Comparison of ENCODE assay signal across 8 mouse cellular contexts in genomic region chr5:50057612-50058420, GRCm38 (mm10). TPM values are rescaled to one million over a fixed set of nuclear protein-coding genes. Genes with fewer than 3 reads are reported as not detected.
A peak's percentile ranks its signal among the peaks of the same experiment; 100 is the strongest.
DNase-seq lines count a peak whose midpoint lies in the region; ATAC-seq lines count a peak whose summit lies in the region.

No protein-coding gene starts in this region.

- H3K36me3 ChIP-seq in forebrain, embryonic 14.5 days (ENCODE audit: control insufficient read depth, insufficient read depth, low read length) = no peaks in the 10 kb centered on the region
- peaks cover 9% of the 10 kb centered on the region; the same call in 1 of the 2 replicates for H3K36me3 ChIP-seq in limb, embryonic 10.5 days
- no peaks in the 10 kb centered on the region for H3K36me3 ChIP-seq in midbrain, embryonic 16.5 days (ENCODE audit: control insufficient read depth, insufficient read depth, low read length)

- H3K4me3 ChIP-seq in forebrain, embryonic 14.5 days (ENCODE audit: low read depth, low read length) = peak overlapping the region; percentile 88
- peak overlapping the region; percentile 97 for H3K4me3 ChIP-seq in limb, embryonic 10.5 days
- peak overlapping the region; percentile 88 for H3K4me3 ChIP-seq in midbrain, embryonic 16.5 days (ENCODE audit: low read depth, low read length)

- H3K27me3 ChIP-seq in forebrain, embryonic 14.5 days (replicated peaks; ENCODE audit: control insufficient read depth, insufficient read depth, low read length) = no peaks in the 10 kb centered on the region
- H3K27me3 ChIP-seq in limb, embryonic 10.5 days (ENCODE audit: low read depth, poor library complexity, severe bottlenecking) = no peaks in the 10 kb centered on the region
- H3K27me3 ChIP-seq in midbrain, embryonic 16.5 days (ENCODE audit: control insufficient read depth, insufficient read depth, low read depth, low read length) = no peaks in the 10 kb centered on the region

- peaks cover 14% of the 10 kb centered on the region for H3K4me1 ChIP-seq in forebrain, embryonic 14.5 days (ENCODE audit: control insufficient read depth, insufficient read depth, low read length)
- H3K4me1 ChIP-seq in limb, embryonic 10.5 days = peaks cover 30% of the 10 kb centered on the region
- peaks cover 13% of the 10 kb centered on the region for H3K4me1 ChIP-seq in midbrain, embryonic 16.5 days (ENCODE audit: control insufficient read depth, insufficient read depth, low read length)

- peak overlapping the region; percentile 74; the same call in 1 of the 2 replicates for H3K27ac ChIP-seq in forebrain, embryonic 14.5 days (ENCODE audit: low read depth, low read length)
- H3K27ac ChIP-seq in limb, embryonic 10.5 days = peak overlapping the region; percentile 100
- H3K27ac ChIP-seq in midbrain, embryonic 16.5 days (ENCODE audit: low read length) = no peak overlapping the region

- 1% methylated on average over 26 of the region's 26 CpGs for WGBS in forebrain, embryonic 14.5 days
- WGBS in limb, embryonic 10.5 days = 3% methylated on average over 26 of the region's 26 CpGs
- WGBS in midbrain, embryonic 16.5 days = 2% methylated on average over 26 of the region's 26 CpGs

- DNase-seq in adrenal gland, postnatal 10 days = peak; percentile 26
- DNase-seq in adrenal gland, postnatal 4 days (ENCODE audit: low spot score in 2 of 2) = no peak
- peak; percentile 28 for DNase-seq in WW6 (ENCODE audit: low read depth, low spot score)
- DNase-seq in forebrain, embryonic 14.5 days (ENCODE audit: low spot score) = peak; percentile 49
- peak; percentile 52 for DNase-seq in limb, embryonic 10.5 days (ENCODE audit: low spot score)
- no peak for DNase-seq in layer of hippocampus, adult 18-20 months (ENCODE audit: low spot score in 2 of 2)
- DNase-seq in left cerebral cortex, adult 9 months (ENCODE audit: low spot score in 2 of 2) = no peak

- H3K9me3 ChIP-seq in forebrain, embryonic 14.5 days (replicated peaks; ENCODE audit: control insufficient read depth, low read length) = no peaks in the 10 kb centered on the region
- no peaks in the 10 kb centered on the region for H3K9me3 ChIP-seq in limb, embryonic 10.5 days (replicated peaks)
- H3K9me3 ChIP-seq in midbrain, embryonic 16.5 days (replicated peaks; ENCODE audit: control insufficient read depth, low read length, poor library complexity, severe bottlenecking) = no peaks in the 10 kb centered on the region

- H3K9ac ChIP-seq in forebrain, embryonic 14.5 days (ENCODE audit: low read length) = peak overlapping the region; percentile 98
- H3K9ac ChIP-seq in midbrain, embryonic 16.5 days (ENCODE audit: low read depth, low read length) = peak overlapping the region; percentile 96

- ATAC-seq in forebrain, embryonic 14.5 days = no peak
- ATAC-seq in midbrain, embryonic 16.5 days = no peak; the same call in 1 of the 2 replicates

- H3K4me2 ChIP-seq in forebrain, embryonic 14.5 days (ENCODE audit: low read length) = peak overlapping the region; percentile 76
- peak overlapping the region; percentile 90 for H3K4me2 ChIP-seq in midbrain, embryonic 16.5 days (ENCODE audit: low read length)

RNA-seq across cellular contexts. Expression of gene Adgra3, which starts 1.0 kb away (rescaled TPM):
- 10 to 100 TPM; 33.2 to 36.7 TPM for total RNA-seq in adrenal gland, postnatal 10 days (2021)
- total RNA-seq in adrenal gland, postnatal 4 days (2021) = 10 to 100 TPM; 68.0 to 81.8 TPM
- polyA plus RNA-seq in forebrain, embryonic 14.5 days (2014; fragmentation: Nextera tagmentation; extraction: Ambion mirVana) = 17.8 and 20.8 TPM in 2 replicates
- 50.0 and 53.3 TPM in 2 replicates for polyA plus RNA-seq in limb, embryonic 10.5 days (2016; fragmentation: Nextera tagmentation; extraction: Ambion mirVana)
- 9.9 and 11.5 TPM in 2 replicates for polyA plus RNA-seq in midbrain, embryonic 16.5 days (2015; fragmentation: Nextera tagmentation; extraction: Ambion mirVana)
- total RNA-seq in layer of hippocampus, adult 18-20 months (2021) = 10 to 100 TPM; 13.8 to 15.4 TPM

Comparison
In these comparisons a context has a peak if more than half of its experiments do, and no peak if none do; other contexts are left out.
1. DNase-seq: peak in adrenal gland, postnatal 10 days (single experiment), WW6 (single experiment), forebrain, embryonic 14.5 days (single experiment) and limb, embryonic 10.5 days (single experiment); none in adrenal gland, postnatal 4 days (0 of 2), layer of hippocampus, adult 18-20 months (0 of 2) and left cerebral cortex, adult 9 months (0 of 2).
2. Peak in every context shown above with its lines, with median percentiles within 50 percentile points of each other: H3K4me3 ChIP-seq.